Mouse (Mus musculus): ENCODE measurements at regions not wholly inside any gene's neighbourhood (a gene's known extent, or its start where the extent isn't known, plus 50 kb on each side); places are given as distances from the start of the nearest gene placed in this dataset.
A peak's percentile ranks its signal among the peaks of the same experiment; 100 is the strongest.

- Histone ChIP-seq H3K9ac (ENCODE audit: low read depth, low read length, severe bottlenecking) (no peak overlapping the region), H3K9me3 (ENCODE audit: control insufficient read depth, low read length) (no peaks in the 10 kb centered on the region), H3K27ac (replicated peaks; ENCODE audit: low read depth, low read length) (no peak overlapping the region), H3K27me3 (ENCODE audit: control insufficient read depth, insufficient read depth, low read length) (no peaks in the 10 kb centered on the region), H3K4me2 (replicated peaks; ENCODE audit: low read depth, low read length, severe bottlenecking) (no peak overlapping the region), H3K4me3 (replicated peaks; ENCODE audit: low read length) (no peak overlapping the region), H3K4me1 (ENCODE audit: control insufficient read depth, insufficient read depth, low read length) (peaks cover 11% of the 10 kb centered on the region; the same call in 1 of the 2 replicates), H3K36me3 (ENCODE audit: control insufficient read depth, insufficient read depth, low read length) (no peaks in the 10 kb centered on the region)
- ATAC-seq (ENCODE audit: low FRiP score, low read depth), result no peak
- TF ChIP-seq POLR2A (IDR thresholded peaks at IDR 0.05; ENCODE audit: borderline replicate concordance, extremely low read depth, insufficient read depth, insufficient read length), result no peak
- whole genome bisulfite sequencing, result 80% methylated on average over 7 of the region's 7 CpGs
- no peak for DNase-seq (ENCODE audit: low spot score)
Observed at GRCm38 (mm10) chr6:147741446-147741845, 265.8 kb downstream of the Ccdc91 start.

- ATAC-seq (ENCODE audit: low FRiP score, low read depth) (peak; percentile 32; the same call in 1 of the 2 replicates), DNase-seq (ENCODE audit: low spot score) (no peak)
- Histone ChIP-seq H3K27ac (replicated peaks; ENCODE audit: low read depth, low read length) (no peak overlapping the region), H3K27me3 (ENCODE audit: control insufficient read depth, insufficient read depth, low read length) (no peaks in the 10 kb centered on the region), H3K36me3 (ENCODE audit: control insufficient read depth, insufficient read depth, low read length) (no peaks in the 10 kb centered on the region), H3K9me3 (ENCODE audit: control insufficient read depth, low read length) (no peaks in the 10 kb centered on the region), H3K4me1 (ENCODE audit: control insufficient read depth, insufficient read depth, low read length) (peaks cover 11% of the 10 kb centered on the region; the same call in 1 of the 2 replicates), H3K4me2 (replicated peaks; ENCODE audit: low read depth, low read length, severe bottlenecking) (no peak overlapping the region), H3K9ac (ENCODE audit: low read depth, low read length, severe bottlenecking) (no peak overlapping the region), H3K4me3 (replicated peaks; ENCODE audit: low read length) (no peak overlapping the region)
- TF ChIP-seq POLR2A (IDR thresholded peaks at IDR 0.05; ENCODE audit: borderline replicate concordance, extremely low read depth, insufficient read depth, insufficient read length), result no peak
- 64% methylated on average over 3 of the region's 3 CpGs for WGBS
Observed at GRCm38 (mm10) chr6:147744081-147744480, 268.5 kb downstream of the Ccdc91 start.

DNA sequence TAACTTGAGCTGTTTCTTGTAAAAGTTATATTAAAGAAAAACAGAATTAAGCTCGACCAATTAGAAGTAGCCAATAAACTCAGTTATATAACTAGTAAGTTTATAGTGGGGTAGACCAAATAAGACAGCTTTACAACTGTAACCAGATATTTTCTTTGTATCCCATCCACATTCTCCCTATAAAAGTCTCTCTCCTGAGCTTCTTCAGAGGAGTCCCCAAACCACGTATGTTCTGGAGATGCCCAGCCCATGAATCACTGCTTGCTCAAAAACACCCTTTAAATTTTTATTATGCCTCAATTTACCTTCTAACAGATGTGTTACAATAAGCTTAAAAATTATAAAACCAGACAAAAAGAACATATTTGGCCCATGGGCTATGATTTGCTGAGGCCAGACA is 270.1 kb downstream of the Ccdc91 start:
- ATAC-seq (ENCODE audit: low FRiP score, low read depth), result peak; percentile 53
- 22% methylated on average over 2 of the region's 2 CpGs for WGBS

DNA sequence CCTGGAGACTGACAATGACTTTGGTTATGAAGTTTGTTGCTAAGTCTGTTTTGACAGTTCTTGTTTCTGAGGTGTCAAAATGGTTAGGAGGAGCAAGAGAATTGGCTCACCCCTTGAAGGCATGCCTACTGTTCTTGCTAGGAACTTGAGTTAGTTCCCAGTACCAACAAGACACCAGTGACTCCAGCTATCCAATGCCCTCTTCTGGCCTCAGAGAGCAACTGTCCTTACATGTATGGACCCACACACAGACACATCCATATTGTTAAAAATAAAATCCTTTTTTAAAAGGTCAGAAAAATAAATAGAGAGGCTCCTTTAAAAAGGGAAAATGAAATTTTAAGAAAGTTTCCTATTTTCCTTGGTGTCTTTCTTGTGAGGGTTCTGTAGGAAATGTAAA is 272.3 kb downstream of the Ccdc91 start:
- no peak overlapping the region for H3K4me2 ChIP-seq (replicated peaks; ENCODE audit: low read depth, low read length, severe bottlenecking)
- no peak overlapping the region for H3K9ac ChIP-seq (ENCODE audit: low read depth, low read length, severe bottlenecking)
- H3K4me3 ChIP-seq (replicated peaks; ENCODE audit: low read length), result no peak overlapping the region
- peaks cover 13% of the 10 kb centered on the region; the same call in 1 of the 2 replicates for H3K4me1 ChIP-seq (ENCODE audit: control insufficient read depth, insufficient read depth, low read length)
- ATAC-seq (ENCODE audit: low FRiP score, low read depth) (no peak), DNase-seq (ENCODE audit: low spot score) (no peak)
- no peaks in the 10 kb centered on the region for H3K27me3 ChIP-seq (ENCODE audit: control insufficient read depth, insufficient read depth, low read length)
- no peaks in the 10 kb centered on the region for H3K36me3 ChIP-seq (ENCODE audit: control insufficient read depth, insufficient read depth, low read length)
- H3K9me3 ChIP-seq (ENCODE audit: control insufficient read depth, low read length), result no peaks in the 10 kb centered on the region
- TF ChIP-seq POLR2A (IDR thresholded peaks at IDR 0.05; ENCODE audit: borderline replicate concordance, extremely low read depth, insufficient read depth, insufficient read length), result no peak
- H3K27ac ChIP-seq (replicated peaks; ENCODE audit: low read depth, low read length), result no peak overlapping the region

More for the DNA sequence above, 270.1 kb downstream of the Ccdc91 start:
- peak; percentile 22 for DNase-seq (ENCODE audit: low spot score)
- Histone ChIP-seq H3K36me3 (ENCODE audit: control insufficient read depth, insufficient read depth, low read length) (no peaks in the 10 kb centered on the region), H3K4me3 (replicated peaks; ENCODE audit: low read length) (no peak overlapping the region), H3K9me3 (ENCODE audit: control insufficient read depth, low read length) (no peaks in the 10 kb centered on the region), H3K27me3 (ENCODE audit: control insufficient read depth, insufficient read depth, low read length) (no peaks in the 10 kb centered on the region), H3K4me2 (replicated peaks; ENCODE audit: low read depth, low read length, severe bottlenecking) (no peak overlapping the region), H3K27ac (replicated peaks; ENCODE audit: low read depth, low read length) (no peak overlapping the region), H3K4me1 (ENCODE audit: control insufficient read depth, insufficient read depth, low read length) (peaks cover 11% of the 10 kb centered on the region; the same call in 1 of the 2 replicates), H3K9ac (ENCODE audit: low read depth, low read length, severe bottlenecking) (no peak overlapping the region)
- no peak for TF ChIP-seq POLR2A (IDR thresholded peaks at IDR 0.05; ENCODE audit: borderline replicate concordance, extremely low read depth, insufficient read depth, insufficient read length)

- Histone ChIP-seq H3K4me1 (ENCODE audit: control insufficient read depth, insufficient read depth, low read length) (peaks cover 19% of the 10 kb centered on the region), H3K4me3 (replicated peaks; ENCODE audit: low read length) (no peak overlapping the region), H3K9me3 (ENCODE audit: control insufficient read depth, low read length) (no peaks in the 10 kb centered on the region), H3K27ac (replicated peaks; ENCODE audit: low read depth, low read length) (no peak overlapping the region), H3K36me3 (ENCODE audit: control insufficient read depth, insufficient read depth, low read length) (no peaks in the 10 kb centered on the region), H3K27me3 (ENCODE audit: control insufficient read depth, insufficient read depth, low read length) (no peaks in the 10 kb centered on the region), H3K9ac (ENCODE audit: low read depth, low read length, severe bottlenecking) (no peak overlapping the region), H3K4me2 (replicated peaks; ENCODE audit: low read depth, low read length, severe bottlenecking) (no peak overlapping the region)
- WGBS, result 54% methylated on average over 2 of the region's 2 CpGs
- no peak for DNase-seq (ENCODE audit: low spot score)
- TF ChIP-seq POLR2A (IDR thresholded peaks at IDR 0.05; ENCODE audit: borderline replicate concordance, extremely low read depth, insufficient read depth, insufficient read length), result no peak
- no peak for ATAC-seq (ENCODE audit: low FRiP score, low read depth)
Observed at GRCm38 (mm10) chr6:147752301-147752700, 276.7 kb downstream of the Ccdc91 start.

DNA sequence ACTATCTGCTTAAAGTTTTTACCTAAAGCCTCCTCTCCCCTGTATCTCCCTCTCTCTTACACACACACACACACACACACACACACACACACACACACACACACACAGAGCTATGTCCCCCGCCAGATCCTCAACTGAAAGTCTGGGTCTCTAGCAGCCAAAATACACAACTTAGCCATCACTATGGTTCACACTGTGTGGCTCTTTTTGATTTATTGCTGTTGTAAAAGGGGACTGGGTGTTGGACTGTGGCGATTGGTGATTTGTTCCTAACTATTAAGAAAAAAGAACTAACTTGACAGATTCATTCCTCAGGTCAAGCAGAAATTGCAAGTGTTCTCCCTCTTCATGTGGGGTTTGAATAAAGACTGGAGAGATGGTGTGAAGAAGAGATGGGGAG is 278.2 kb downstream of the Ccdc91 start:
- Histone ChIP-seq H3K36me3 (ENCODE audit: control insufficient read depth, insufficient read depth, low read length) (no peaks in the 10 kb centered on the region), H3K4me3 (replicated peaks; ENCODE audit: low read length) (no peak overlapping the region), H3K9me3 (ENCODE audit: control insufficient read depth, low read length) (no peaks in the 10 kb centered on the region), H3K27me3 (ENCODE audit: control insufficient read depth, insufficient read depth, low read length) (no peaks in the 10 kb centered on the region), H3K4me2 (replicated peaks; ENCODE audit: low read depth, low read length, severe bottlenecking) (no peak overlapping the region), H3K27ac (replicated peaks; ENCODE audit: low read depth, low read length) (no peak overlapping the region), H3K9ac (ENCODE audit: low read depth, low read length, severe bottlenecking) (no peak overlapping the region), H3K4me1 (ENCODE audit: control insufficient read depth, insufficient read depth, low read length) (peaks cover 19% of the 10 kb centered on the region)
- no peak for ATAC-seq (ENCODE audit: low FRiP score, low read depth)
- TF ChIP-seq POLR2A (IDR thresholded peaks at IDR 0.05; ENCODE audit: borderline replicate concordance, extremely low read depth, insufficient read depth, insufficient read length), result no peak
- 53% methylated on average over 2 of the region's 2 CpGs for WGBS
- DNase-seq (ENCODE audit: low spot score), result no peak
